Mouse (Mus musculus): ENCODE results near the gene Spata31. TPM values are rescaled to one million over a fixed set of nuclear protein-coding genes. Genes with fewer than 3 reads are reported as not detected.

The Spata31 gene
- polyA plus RNA-seq (2012; rRNA removed) = not detected in 2 replicates

DNA sequence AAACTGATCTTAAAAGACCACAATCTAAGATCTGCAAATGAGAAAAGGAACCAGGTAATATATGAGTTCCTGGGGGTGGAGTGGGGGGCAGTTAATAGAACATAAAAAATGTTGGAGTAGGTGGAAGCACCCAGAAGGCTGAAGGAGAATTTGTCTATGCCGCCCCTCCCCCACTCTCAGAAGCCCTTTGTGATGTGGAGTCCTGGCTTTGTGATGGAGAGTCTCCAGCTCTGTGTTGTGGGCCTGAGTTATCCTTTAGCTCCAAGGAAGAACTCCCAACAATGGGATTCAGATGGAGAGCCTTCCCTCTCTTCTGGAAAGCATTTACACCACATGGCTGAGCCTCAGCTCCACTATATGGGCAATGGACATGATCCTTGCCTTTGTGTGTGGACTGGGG is at the start of gene Spata31:
TSS of gene Spata31 (plus strand) at position 216 of the 400 bp plus-strand sequence.

DNA sequence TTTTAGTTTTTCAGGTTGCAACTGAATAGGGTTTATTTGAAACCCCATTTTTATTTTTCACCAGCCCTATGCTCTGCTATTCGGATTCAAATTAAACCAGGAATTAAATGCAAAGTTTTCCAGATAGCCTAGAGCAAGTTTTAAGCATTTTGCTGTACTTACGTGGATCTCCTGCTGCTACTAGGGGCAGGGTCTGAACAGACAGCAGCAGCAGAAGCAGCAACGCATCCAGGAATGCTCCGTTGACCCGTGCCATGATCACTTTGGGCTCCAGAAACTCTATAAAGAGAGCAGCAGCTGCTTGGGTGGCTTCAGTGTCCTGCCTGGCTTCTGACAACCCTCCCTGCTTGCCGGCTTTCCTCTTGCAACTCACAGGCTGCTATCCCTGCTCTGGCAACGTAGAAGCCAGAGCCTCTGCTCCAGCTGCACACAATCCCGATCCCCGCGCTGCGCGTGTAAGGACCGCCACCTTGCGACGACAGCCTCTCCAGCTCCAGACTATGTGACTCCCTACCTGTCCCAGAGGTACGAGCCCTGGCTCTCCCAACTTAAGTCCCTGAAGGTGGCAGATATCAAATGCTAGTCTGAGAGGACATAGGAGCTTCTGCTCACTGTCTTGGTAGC is 13.5 kb upstream of the Spata31 start, which contains the start of gene Cntnap3:
TSS of gene Cntnap3 (minus strand) at position 371 of the 624 bp plus-strand sequence.

Other genes starting within 250 kb of the Spata31 start
- 0.01 TPM in 1 of 2 replicates, not detected in the other for gene Cntnap3, start 13.5 kb upstream of the Spata31 start, polyA plus RNA-seq (2012; rRNA removed)
- gene Spata31d1c, start 115.7 kb downstream of the Spata31 start, polyA plus RNA-seq (2012; rRNA removed) = not detected in 2 replicates
- gene Prss47, start 135.4 kb downstream of the Spata31 start, polyA plus RNA-seq (2012; rRNA removed) = not detected in 2 replicates
- gene Mfsd14b, start 195.6 kb downstream of the Spata31 start, polyA plus RNA-seq (2012; rRNA removed) = 5.9 and 7.5 TPM in 2 replicates
- not detected in 2 replicates for gene Olfr465-ps1, start 220.7 kb downstream of the Spata31 start, polyA plus RNA-seq (2012; rRNA removed)
- not detected in 2 replicates for gene Olfr466, start 232.8 kb downstream of the Spata31 start, polyA plus RNA-seq (2012; rRNA removed)

Measured in stomach, adult 2 months (tissue).